Mouse (Mus musculus) cerebellum, postnatal 10 days (tissue): Measurements from ENCODE around the gene Amh.

Experiments used
- DNase-seq, 2 experiments: peaks; one replicate each; pipeline ENCODE4 v3.0.0; 2021; ENCODE audit warnings: mixed read lengths in 2 of 2

Amh gene

DNA sequence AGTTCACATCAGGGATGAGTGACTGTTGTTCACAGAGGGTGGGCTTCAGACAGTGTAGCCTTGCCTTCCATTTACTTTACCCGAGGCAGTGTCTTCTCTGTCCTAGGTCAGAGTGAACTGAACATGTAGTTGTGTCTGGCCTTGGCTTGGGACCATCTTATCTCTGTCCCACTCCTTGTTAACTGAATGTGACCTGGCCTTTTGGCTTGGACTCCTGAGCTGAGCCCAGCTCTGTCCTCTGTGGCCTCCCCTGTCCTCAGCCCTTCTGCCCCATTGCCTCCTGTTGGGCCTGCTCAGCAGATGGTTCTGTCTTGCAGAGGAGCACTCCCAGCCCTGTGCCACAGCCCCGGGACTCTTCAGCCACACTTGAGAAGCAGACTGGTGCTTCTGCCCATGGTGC is 17.5 kb upstream of the Amh start:
- DNase-seq = no peak

DNA sequence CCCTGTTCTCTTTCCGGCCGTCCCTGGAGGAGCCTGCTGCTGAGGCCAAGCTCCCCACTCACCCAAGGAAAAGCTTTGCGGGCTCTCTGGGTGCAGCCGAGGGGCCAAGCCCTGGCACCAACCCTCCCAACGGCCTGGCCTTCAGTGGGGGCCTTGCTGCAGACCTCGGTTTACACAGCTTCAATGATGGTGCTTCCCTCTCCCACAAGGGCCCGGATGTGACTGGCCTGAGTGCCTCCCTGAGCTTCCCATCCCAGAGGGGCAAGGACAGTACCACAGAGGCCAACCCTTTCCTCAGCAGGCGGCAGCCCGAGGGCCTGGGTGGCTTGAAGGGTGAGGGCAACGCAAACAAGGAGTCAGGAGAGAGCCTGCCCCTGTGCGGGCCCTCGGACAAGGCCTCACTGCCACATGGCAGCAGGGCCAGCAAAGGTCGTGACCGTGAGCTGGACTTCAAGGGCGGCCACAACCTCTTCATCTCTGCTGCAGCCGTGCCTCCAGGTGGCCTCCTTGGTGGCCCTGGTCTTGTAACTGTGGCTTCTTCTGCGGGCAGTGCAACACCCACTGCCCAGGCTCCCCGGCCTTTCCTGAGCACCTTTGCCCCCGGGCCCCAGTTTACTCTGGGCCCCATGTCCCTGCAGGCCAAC is 14.2 kb upstream of the Amh start:
- DNase-seq = peak; percentile 19 to 20

DNA sequence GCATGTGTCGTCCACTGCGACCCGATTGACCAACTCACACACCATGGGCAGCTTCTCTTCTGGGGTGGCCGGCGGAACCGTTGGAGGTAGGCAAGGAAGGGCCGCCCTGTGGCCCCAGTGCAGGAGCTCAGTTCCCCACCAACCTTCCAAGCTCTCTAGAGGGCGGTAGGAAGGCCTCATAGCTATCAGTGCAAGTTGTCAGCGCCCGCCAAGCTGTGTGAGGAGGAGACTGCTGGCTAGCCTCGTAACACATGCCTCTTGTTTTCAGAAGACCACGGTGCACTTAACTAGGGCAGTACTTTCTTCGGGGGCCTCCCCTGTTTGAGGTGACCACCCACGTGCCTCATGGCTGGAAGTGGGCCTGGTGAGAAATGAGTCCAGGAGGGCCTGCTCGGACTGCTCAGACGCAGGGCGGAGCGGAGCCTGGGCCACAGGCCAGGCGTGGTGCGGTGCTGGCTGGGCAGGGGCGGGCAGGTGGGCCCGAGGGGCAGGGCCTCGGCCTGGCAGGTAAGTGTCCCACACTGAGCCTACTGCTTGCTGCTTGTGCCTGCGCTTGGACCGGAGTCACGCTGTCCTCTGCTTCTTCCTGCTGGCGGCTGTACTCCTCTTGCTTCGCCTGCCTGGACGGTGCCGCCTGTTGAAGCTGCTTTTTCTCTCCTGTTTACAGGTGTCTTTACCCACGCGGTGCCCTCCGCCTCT is 13.4 kb upstream of the Amh start:
- peak in 1 of 2 experiments; percentile 51 for DNase-seq

DNA sequence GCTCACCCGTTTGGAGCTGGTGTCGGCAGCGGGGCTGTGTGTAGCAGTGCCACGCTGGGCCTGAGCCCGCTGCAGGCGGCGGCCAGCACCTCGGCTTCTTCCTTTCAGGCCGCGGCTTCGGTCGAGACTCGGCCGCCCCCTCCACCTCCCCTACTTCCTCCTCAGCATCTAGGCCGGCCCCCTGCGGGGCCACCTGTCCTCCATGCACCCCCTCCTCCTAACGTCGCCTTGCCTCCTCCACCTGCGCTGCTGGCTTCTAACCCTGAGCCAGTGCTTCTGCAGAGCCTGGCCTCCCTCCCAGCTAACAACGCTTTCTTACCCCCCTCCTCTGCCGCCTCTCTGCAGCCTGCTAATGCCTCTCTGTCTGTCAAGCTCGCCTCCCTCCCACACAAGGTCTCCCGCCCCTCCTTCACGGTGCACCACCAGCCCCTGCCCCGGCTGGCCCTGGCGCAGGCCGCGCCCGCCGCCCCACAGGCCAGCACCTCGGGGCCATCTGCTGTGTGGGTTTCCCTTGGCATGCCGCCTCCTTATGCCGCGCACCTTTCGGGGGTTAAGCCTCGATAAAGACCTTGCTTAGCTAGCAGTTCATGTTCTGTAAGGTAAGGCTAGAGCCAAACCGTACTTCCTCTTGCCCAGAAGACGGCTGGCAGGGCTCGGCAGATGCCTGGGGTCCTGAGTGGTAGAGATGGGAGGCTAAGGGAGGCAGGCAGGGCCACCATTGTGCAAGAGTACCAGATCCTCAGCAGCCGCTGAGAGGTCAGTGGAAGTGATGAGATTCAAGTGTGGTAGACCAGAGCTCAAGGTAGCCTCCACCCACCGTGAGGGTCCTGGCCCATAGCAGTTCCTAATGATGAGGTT is 12.6 kb upstream of the Amh start:
- peak; percentile 87 to 90 for DNase-seq

DNA sequence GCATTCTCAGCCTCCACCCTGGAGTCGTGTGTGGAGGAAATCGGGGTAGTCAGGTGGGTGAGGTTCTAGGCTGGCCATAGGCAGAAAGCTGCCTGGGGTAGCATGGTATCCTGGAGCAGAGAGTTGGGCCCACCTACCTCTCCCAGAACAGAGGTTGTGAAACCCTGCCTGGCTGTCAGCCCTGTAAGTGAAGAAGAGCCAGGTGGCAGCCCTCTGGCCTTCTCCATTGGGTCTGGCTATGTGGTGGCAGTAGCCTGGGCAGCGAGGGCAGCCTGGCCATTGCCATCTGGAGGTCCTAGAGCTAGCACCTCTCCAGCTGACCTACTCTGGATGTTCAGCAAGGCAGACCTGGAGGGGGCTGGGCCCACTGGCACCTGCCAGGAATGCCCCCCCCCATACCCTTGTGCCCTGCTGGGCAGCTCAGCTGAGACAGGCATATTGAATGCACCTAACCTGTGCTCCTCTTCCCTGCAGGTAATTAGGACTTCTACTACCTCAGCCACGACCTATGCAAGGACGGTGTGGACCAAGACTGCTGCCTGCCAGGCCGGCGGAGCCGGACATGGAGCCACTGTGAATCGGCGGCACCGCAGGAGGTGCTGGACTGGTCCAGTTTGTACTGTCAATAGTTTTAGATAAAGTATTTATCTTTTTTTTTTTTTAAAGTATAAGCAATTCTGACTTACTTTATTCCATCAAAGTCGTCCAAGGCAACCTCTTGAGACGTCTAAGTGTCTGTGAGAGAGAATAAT is 11.8 kb upstream of the Amh start:
- peak; percentile 74 for DNase-seq

DNA sequence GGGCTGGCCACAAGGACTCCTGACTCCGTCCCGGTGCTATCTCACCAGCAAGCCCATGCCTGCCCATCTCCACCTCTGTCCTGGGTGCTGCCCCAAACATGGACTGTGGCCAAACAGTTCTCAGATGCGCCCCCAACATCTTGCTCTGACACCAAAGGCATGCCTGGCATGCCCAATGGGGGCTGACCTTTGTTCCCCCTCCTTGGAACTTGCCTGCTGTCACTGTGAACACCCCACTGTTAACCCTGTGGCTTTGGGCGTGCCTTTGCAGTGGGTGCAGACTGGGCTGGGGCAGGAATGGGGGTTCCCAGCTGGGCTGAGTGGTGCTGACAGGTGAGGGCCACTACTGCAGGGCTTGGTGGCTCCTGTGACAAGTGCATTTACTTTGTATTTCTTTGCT is 11.2 kb upstream of the Amh start:
- peak in 1 of 2 experiments; percentile 25 for DNase-seq

DNA sequence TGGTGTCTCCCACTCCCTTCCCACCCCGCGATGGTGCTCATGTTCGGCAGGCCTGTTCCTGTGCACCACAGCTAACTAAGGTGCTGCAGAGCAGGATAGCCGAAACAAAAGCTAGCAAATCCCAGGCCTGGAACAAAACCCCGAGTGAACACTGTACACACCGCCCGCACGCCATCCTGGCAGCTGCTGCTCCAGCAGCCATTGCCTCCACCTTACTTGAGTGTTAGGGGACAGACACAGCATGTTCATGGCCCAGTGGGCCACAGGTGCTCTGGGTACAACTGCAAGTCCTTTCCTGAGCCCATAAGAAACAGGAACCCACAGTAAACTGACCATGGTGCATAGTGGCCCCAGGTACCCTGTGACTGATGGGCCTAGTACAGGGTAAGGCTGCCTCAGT is 10.3 kb upstream of the Amh start:
- DNase-seq = peak in 1 of 2 experiments; percentile 14

DNA sequence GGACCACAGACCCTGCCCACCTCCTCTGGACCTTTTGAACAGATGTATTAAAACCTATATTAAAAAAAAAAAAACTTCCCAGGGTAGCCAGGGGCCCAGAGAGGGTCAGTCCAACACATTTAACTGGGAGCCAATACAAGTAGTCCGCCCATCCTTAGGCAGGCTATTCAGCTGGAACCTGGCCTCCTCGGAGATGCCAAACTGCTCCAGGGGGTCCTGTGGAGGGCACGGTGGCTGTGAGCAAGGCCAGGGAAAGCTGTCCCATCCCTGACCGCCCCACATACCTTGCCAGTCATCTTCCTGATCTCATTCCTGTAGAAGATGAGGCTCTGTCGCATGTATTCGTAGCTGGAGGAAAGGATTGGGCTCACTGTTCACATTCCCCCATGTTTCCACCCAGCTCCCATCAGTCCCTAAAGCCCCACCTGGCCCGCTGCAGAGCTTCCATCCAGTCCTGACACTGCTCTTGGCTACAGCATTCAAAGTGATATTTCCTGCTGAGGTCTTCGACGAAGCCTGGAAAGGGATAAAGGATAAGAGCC is 8.7 kb upstream of the Amh start:
- DNase-seq = peak; percentile 59

DNA sequence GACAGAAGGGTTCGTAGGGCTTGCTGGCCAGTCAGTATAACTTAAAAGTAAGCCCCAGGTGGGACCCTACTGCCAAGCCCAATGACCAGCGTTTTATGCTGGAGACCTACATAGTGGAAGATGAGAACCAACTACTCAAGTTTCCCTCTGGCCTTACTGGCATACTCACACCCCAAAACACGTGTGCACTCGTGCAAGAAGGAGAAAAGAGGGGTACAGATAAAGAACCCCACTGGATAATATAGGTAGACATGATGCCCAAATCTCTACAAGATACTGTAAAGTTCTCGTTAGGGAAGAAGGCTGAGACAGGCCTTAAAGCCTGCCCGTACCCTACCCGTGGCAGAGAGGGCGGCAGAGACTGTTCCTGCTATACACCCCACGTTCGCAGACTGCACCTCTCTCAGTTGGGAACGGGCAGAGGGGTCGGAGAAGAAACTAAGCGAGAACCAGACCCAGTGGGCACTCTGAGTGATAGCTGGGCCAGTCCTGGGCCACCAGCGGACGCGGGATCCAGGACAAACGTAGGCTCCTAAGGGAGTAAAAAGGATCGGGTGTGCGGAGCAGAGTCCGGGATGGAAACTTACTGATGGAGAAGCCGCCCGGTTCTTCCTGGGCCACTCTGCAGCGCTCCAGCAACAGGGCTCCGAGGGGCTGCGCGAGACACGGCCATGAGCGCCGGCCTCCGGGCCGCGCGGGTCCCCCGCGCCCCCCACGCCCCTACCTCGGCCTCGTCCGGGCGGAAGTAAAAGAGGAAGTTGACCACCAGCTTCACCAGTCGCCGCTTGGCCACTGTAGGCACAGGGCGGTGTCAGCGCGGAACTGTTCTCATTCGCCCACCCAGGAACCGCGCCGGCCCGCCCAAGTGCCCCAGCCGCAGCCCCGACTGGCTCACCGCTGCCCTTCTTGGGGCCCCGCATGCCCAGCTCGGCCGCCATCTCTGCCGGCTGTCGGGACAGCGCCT is 7.6 kb upstream of the Amh start:
- peak in 1 of 2 experiments; percentile 28 for DNase-seq

DNA sequence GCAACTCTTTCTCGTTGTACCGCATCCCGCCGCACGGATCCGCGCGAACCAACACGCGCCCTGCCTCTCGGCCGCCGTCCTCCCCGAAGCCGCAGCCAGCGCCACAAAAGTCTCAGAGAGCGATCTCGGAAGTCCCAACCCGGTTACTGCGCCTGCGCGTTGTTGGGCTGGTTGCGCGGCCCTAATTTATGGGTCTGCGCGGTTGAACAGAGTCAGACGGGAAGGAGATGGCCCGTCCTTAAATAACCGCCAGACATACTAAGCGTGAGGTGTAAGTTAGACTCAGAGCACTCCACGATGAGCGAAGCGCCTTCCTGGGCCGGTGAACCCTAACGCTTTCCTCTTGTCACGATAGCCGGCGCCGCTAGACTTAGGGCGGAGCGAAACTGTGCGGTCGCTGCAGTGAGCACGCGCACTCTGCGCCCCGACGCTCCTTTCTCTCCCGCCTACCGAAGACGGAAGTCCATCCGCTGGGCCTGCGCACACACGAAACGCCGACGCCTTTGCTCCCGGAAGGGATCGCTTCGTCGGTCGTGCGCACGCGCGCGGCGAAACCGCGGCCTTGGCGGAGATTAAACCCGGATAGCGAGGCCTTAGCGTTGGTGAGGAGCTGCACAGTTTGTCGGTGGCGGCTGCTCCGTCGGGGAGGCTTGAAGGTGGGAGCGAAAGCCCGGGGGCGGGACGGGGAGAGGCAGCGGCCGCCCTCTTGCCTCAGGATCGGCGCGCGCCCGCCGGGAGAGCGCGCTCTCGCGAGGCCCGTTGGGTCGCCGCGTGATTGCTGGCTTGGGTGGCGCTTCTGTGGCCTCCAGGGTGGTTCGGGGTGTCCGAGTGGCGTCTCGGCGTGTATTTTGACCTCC is 6.7 kb upstream of the Amh start, which contains the start of the genes Sf3a2 and Plekhj1:
TSS of gene Sf3a2 (plus strand) at position 49 of the 857 bp plus-strand sequence.
TSS of gene Plekhj1 (minus strand) at position 477 of the 857 bp plus-strand sequence.
- DNase-seq = peak; percentile 98

DNA sequence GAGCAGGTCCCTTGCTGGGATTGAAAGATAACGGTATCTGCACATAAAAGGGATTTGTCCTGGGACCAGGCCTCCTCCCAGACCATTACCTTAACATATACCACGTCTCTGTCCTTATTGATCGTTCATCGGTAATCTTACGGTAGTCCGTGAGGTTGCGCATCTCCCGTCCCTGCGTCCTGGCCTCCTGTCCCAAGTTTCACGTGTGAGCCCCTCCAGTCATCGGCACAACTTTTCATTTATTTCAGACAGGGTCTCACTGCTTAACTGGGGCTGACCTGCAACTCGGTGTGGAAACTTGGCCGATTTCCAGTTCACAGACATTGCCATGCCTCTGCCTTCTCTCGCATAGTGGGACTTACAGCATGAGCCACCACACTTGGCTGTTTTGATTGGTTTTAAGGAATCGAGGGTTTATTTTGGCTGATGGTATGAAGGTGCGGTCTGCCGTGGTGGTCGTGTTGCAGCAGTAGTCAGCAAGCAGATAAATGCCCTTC is 5.9 kb upstream of the Amh start:
- no peak for DNase-seq

DNA sequence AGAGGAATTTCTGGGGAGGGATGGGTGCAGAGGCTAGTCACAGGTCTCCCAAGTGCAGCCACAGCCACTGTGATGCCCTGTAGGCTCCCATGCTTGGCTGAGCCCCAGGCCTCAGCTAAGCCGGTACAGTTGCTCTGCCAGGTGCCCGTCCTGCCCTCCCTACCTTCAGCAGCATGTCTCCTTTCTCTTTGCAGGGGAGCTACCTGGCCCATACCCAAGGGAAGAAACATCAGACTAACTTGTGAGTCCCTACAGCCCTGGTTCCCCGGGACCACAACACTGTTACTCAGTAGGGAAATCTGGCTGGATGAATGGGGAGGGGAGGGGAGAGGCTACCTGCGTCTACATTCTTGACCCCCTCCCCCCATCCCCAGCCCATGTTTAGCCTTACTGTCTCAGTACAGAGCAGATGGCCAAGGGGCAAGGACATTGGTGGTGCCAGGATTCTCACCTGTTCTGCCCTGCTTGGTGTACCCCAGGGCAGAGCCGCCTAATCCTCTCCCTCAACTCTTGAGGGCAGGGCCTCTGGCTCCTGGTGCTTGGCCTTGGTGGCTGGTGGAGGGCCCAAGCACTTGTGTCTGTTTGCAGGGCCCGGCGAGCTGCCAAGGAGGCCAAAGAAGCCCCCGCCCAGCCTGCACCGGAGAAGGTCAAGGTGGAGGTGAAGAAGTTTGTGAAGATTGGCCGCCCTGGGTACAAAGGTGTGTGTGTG is 2.7 kb upstream of the Amh start:
- DNase-seq = no peak

DNA sequence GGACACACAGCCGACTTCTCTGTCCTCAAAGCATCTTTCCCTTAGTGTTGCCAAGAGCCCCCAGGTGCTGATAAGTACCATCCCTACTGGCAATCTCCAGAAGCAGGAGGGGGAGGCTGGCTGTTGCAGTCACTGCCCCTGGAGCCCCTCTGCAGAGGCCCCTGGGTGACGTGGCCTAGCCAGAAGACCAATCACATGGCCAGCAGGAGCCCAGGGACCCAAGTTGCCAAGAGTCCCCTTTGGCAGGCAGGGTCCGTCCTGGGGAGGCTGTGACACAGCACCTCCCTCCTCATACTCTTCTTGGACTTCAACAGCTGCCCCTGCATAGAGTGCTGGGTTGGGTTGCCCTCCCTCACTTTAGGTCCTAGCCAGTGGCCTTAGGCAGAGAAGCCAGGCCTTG is 2.0 kb upstream of the Amh start:
- no peak for DNase-seq

DNA sequence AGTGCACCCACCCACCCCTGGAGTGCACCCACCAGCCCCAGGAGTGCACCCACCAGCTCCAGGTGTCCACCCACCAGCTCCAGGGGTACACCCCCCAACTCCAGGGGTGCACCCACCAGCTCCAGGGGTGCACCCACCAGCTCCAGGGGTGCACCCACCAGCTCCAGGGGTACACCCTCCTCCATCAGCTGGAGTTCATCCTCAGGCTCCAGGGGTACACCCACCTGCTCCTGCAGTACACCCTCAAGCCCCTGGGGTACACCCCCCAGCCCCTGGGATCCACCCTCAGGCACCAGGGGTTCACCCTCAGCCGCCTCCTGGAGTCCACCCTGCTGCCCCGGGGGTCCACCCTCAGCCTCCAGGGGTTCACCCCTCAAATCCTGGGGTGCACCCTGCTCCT is 703 bp upstream of the Amh start:
- peak in 1 of 2 experiments; percentile 33 for DNase-seq

DNA sequence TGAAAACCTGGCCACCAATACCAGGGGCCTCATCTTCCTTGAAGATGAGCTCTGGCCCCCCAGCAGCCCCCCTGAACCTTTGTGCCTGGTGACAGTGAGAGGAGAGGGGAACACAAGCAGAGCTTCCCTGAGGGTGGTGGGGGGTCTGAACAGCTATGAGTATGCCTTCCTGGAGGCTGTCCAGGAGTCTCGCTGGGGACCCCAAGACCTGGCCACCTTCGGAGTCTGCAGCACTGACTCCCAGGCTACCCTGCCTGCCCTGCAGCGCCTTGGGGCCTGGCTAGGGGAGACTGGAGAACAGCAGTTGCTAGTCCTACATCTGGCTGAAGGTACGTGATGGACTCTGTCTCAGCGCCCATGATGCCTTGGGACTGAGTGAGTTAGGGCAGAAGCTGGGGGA is 279 bp downstream of the Amh start:
- DNase-seq = peak in 1 of 2 experiments; percentile 38

DNA sequence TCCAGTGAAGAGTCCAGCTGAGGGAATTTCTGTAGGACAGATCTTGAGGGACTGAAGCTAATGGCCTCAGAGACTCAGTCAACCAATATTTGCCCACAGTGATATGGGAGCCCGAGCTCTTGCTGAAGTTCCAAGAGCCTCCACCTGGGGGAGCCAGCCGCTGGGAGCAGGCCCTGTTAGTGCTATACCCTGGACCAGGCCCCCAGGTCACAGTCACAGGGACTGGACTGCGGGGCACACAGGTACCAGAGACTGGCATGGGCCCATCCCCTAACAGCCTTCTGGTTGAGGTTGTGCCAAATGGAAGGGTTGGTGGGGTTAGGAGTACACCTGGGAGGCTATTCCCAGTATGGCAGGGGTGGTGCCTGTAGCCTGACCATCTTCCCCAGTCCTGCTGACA is 882 bp downstream of the Amh start:
- DNase-seq = peak; percentile 92 to 96

DNA sequence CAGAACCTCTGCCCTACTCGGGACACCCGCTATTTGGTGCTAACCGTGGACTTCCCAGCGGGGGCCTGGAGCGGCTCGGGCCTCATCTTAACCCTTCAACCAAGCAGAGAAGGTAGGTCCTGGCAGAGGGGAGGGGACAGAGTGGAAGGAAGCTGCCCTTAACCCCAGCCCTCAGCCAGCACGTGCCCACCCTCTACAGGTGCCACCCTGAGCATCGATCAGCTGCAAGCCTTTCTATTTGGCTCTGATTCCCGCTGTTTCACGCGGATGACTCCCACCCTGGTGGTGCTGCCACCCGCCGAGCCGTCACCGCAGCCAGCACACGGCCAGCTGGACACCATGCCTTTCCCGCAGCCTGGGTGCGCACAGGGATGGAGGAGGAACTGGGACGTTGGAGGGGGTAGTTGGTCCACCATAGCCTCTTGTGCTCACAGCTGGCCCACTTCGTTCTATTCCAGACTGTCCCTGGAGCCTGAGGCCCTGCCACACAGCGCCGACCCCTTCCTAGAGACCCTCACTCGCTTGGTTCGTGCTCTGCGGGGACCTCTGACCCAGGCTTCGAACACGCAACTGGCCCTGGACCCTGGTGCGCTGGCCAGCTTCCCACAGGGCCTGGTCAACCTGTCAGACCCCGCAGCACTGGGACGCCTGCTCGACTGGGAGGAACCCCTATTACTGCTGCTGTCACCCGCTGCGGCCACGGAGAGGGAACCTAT is 1.5 kb downstream of the Amh start:
- peak in 1 of 2 experiments; percentile 35 for DNase-seq

DNA sequence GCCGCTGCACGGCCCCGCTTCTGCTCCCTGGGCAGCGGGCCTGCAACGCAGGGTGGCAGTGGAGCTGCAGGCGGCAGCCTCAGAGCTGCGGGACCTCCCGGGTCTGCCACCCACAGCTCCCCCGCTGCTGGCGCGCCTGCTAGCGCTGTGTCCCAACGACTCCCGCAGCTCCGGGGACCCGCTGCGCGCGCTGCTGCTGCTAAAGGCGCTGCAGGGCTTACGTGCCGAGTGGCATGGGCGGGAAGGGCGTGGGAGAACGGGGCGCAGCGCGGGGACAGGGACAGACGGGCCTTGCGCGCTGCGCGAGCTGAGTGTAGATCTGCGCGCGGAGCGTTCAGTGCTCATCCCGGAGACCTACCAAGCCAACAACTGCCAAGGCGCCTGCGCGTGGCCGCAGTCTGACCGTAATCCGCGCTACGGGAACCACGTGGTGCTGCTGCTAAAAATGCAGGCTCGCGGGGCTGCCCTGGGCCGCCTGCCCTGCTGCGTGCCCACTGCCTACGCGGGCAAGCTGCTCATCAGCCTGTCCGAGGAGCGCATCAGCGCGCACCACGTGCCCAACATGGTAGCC is 2.1 kb downstream of the Amh start:
- peak; percentile 87 to 91 for DNase-seq
